Comparison of ENCODE assay signal across 9 mouse cellular contexts in the genomic region with DNA sequence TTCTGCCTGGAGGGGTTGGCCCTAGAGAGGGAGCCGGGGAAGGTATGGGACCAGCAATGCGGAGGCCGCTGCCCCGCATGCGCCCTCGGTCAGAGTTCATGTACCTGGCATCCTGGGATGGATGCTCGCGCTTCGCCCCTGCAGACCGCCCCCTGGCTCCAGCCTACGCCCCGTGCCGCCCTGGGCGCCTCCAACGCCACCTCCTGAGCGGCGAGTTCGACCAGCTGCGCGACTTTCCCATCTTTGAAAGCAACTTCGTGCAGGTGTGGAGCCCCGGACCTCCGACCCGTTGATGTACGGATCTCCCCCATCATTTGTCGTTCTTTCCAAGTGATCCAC. TPM values are rescaled to one million over a fixed set of nuclear protein-coding genes. Genes with fewer than 3 reads are reported as not detected.
DNase-seq lines count a peak whose midpoint lies in the region; ATAC-seq and TF ChIP-seq lines count a peak whose summit lies in the region.
"Had no signal": no experiment of that assay in that cellular context is flagged by ENCODE, and none has a peak within 500 bp of the region (broad histone marks: within the 10 kb centered on the region; RNA-seq: fewer than 3 reads in every experiment).

No protein-coding gene starts in this region.

- TF ChIP-seq CTCF in MEL (IDR thresholded peaks at IDR 0.05 in 2 of 3, conservative IDR thresholded peaks at IDR 0.05 in 1 of 3; ENCODE audit: control insufficient read depth in 1 of 3, insufficient read depth in 1 of 3, low read depth in 2 of 3, low read length in 3 of 3, poor library complexity in 1 of 3, severe bottlenecking in 1 of 3): 0 out of 6 replicates have a peak, but pooled peaks of 1 of the 3 experiments have one; percentile 3
- TF ChIP-seq CTCF in forebrain, postnatal 0 days (IDR thresholded peaks at IDR 0.05; ENCODE audit: low read depth): peak; percentile 30

- peaks cover 15% of the 10 kb centered on the region for H3K4me1 ChIP-seq in heart, embryonic 16.5 days (ENCODE audit: control insufficient read depth, insufficient read depth, low read length)
- H3K4me1 ChIP-seq in MEL (ENCODE audit: control insufficient read depth in 1 of 2, insufficient read depth in 2 of 2, low read length in 2 of 2): peaks cover 0 to 12% of the 10 kb centered on the region in 2 experiments; a peak in 2 of 4 replicates
- peaks cover 17% of the 10 kb centered on the region for H3K4me1 ChIP-seq in forebrain, postnatal 0 days (ENCODE audit: insufficient read depth)

- DNase-seq in heart, adult 8-10 months (ENCODE audit: low spot score): no peak
- DNase-seq in MEL (ENCODE audit: low read depth, low spot score): no peak
- DNase-seq in forebrain, postnatal 0 days: no peak
- no peak for DNase-seq in thymus, postnatal 10 days (ENCODE audit: low spot score in 2 of 2)
- DNase-seq in testis, postnatal 14 days (ENCODE audit: low spot score): no peak
- DNase-seq in gastrocnemius, adult 18-20 months (ENCODE audit: low spot score): no peak

- WGBS in heart, embryonic 16.5 days: under 1% methylated on average over 25 of the region's 26 CpGs
- WGBS in forebrain, postnatal 0 days: under 1% methylated on average over 26 of the region's 26 CpGs

- peak in 1 of 2 experiments; percentile 8; a peak in 1 of 4 replicates for TF ChIP-seq POLR2A in MEL (IDR thresholded peaks at IDR 0.05; ENCODE audit: control insufficient read depth in 1 of 2, insufficient read depth in 1 of 2, low read depth in 1 of 2, low read length in 2 of 2, poor library complexity in 1 of 2)

- H3K27me3 ChIP-seq in heart, embryonic 16.5 days (ENCODE audit: control insufficient read depth, insufficient read depth, low read length): peaks cover 3% of the 10 kb centered on the region; the same call in 1 of the 2 replicates
- H3K27me3 ChIP-seq in MEL (ENCODE audit: control insufficient read depth in 1 of 2, insufficient read depth in 2 of 2, low read length in 2 of 2): no peaks in the 10 kb centered on the region
- no peaks in the 10 kb centered on the region for H3K27me3 ChIP-seq in forebrain, postnatal 0 days (ENCODE audit: insufficient read depth, low read length)

- peak overlapping the region; percentile 72 for H3K4me3 ChIP-seq in heart, embryonic 16.5 days (ENCODE audit: low read length)
- peak overlapping the region; percentile 45 to 72 for H3K4me3 ChIP-seq in MEL (ENCODE audit: control insufficient read depth in 1 of 2, insufficient read depth in 1 of 2, low read depth in 2 of 2, low read length in 2 of 2)
- H3K4me3 ChIP-seq in forebrain, postnatal 0 days (ENCODE audit: low read depth, low read length): peak overlapping the region; percentile 88

- no peak for TF ChIP-seq RAD21 in MEL (IDR thresholded peaks at IDR 0.05; ENCODE audit: low read depth, low read length)

- peak overlapping the region; percentile 76 for H3K4me2 ChIP-seq in heart, embryonic 16.5 days (ENCODE audit: low read depth, low read length)
- peak overlapping the region; percentile 70 for H3K4me2 ChIP-seq in forebrain, postnatal 0 days (ENCODE audit: low read depth)

- H3K27ac ChIP-seq in heart, embryonic 16.5 days (ENCODE audit: low read length): peak overlapping the region; percentile 71
- H3K27ac ChIP-seq in MEL (ENCODE audit: control insufficient read depth, low read depth, low read length): peak overlapping the region; percentile 30; the same call in 1 of the 2 replicates
- H3K27ac ChIP-seq in forebrain, postnatal 0 days (ENCODE audit: low read depth, low read length): peak overlapping the region; percentile 99

- no peaks in the 10 kb centered on the region for H3K9me3 ChIP-seq in heart, embryonic 16.5 days (replicated peaks; ENCODE audit: control insufficient read depth, low read length)
- H3K9me3 ChIP-seq in MEL (replicated peaks; ENCODE audit: insufficient read depth, low read length): no peaks in the 10 kb centered on the region
- H3K9me3 ChIP-seq in forebrain, postnatal 0 days (ENCODE audit: low read length): no peaks in the 10 kb centered on the region

- H3K36me3 ChIP-seq in heart, embryonic 16.5 days (ENCODE audit: control insufficient read depth, insufficient read depth): peaks cover 8% of the 10 kb centered on the region; the same call in 1 of the 2 replicates
- H3K36me3 ChIP-seq in MEL (ENCODE audit: control insufficient read depth in 1 of 2, insufficient read depth in 2 of 2, low read length in 2 of 2): peaks cover 0 to 4% of the 10 kb centered on the region in 2 experiments; a peak in 3 of 4 replicates
- peaks cover 16% of the 10 kb centered on the region for H3K36me3 ChIP-seq in forebrain, postnatal 0 days (ENCODE audit: insufficient read depth)

- peak overlapping the region; percentile 74 for H3K9ac ChIP-seq in heart, embryonic 16.5 days (ENCODE audit: low read length)
- H3K9ac ChIP-seq in MEL (ENCODE audit: control insufficient read depth, low read depth, low read length, poor library complexity, severe bottlenecking): peak overlapping the region; percentile 59
- H3K9ac ChIP-seq in forebrain, postnatal 0 days: peak overlapping the region; percentile 98

- no peak for TF ChIP-seq EP300 in MEL (IDR thresholded peaks at IDR 0.05; ENCODE audit: low read depth in 1 of 2, low read length in 2 of 2)

- peaks cover 15% of the 10 kb centered on the region for H3K79me2 ChIP-seq in MEL (ENCODE audit: control insufficient read depth, insufficient read depth, low read length, poor library complexity)

- ATAC-seq in heart, embryonic 16.5 days (replicated peaks; ENCODE audit: extremely low read depth, insufficient read depth, low FRiP score): no peak
- no peak for ATAC-seq in forebrain, postnatal 0 days
- peak; percentile 43; the same call in 1 of the 2 replicates for ATAC-seq in megakaryocyte-erythroid progenitor cell, adult 5-6 weeks (replicated peaks; ENCODE audit: low FRiP score, low TSS enrichment, poor library complexity, severe bottlenecking)

RNA-seq across cellular contexts. Expression of a gene that starts 0.4 kb away (rescaled TPM):
- 6.8 and 7.6 TPM in 2 replicates for polyA plus RNA-seq in heart, embryonic 16.5 days (2015; fragmentation: Nextera tagmentation; extraction: Ambion mirVana)
- total RNA-seq in heart, adult 8-10 months (2022): 1 to 10 TPM; 2.5 to 6.7 (median 3.3) TPM
- 0.69 and 1.2 TPM in 2 replicates for total RNA-seq in MEL (2012; rRNA removed)
- polyA plus RNA-seq in MEL (2012; ENCODE audit: insufficient read depth in 1 of 2, insufficient read length in 2 of 2, low read depth in 1 of 2, low replicate concordance in 2 of 2, missing spikeins in 1 of 2): 1 to 10 TPM in 1 of 2 experiments, not detected in 1; 2.0 TPM
- 21.1 and 22.0 TPM in 2 replicates for total RNA-seq in forebrain, postnatal 0 days (2014; rRNA removed)
- polyA plus RNA-seq in forebrain, postnatal 0 days (2015; fragmentation: Nextera tagmentation; extraction: Ambion mirVana): 23.1 and 27.2 TPM in 2 replicates
- not detected in 2 replicates for total RNA-seq in megakaryocyte-erythroid progenitor cell, adult 5-6 weeks (2014; fragmentation: Nextera tagmentation)
- total RNA-seq in megakaryocyte-erythroid progenitor cell, adult 5-6 weeks (2017): 0.75 TPM in 1 of 2 replicates, not detected in the other
- 1 to 10 TPM; 3.5 to 5.0 TPM for total RNA-seq in gastrocnemius, adult 18-20 months (2021)
- total RNA-seq: hematopoietic stem cell, adult 5-6 weeks had no signal

RNA-seq across cellular contexts. Expression of a gene that starts 0.4 kb away (rescaled TPM):
- 87.9 and 88.7 TPM in 2 replicates for polyA plus RNA-seq in heart, embryonic 16.5 days (2015; fragmentation: Nextera tagmentation; extraction: Ambion mirVana)
- 10 to 100 TPM; 73.8 to 84.8 (median 83.7) TPM for total RNA-seq in heart, adult 8-10 months (2022)
- total RNA-seq in MEL (2012; rRNA removed): 81.3 and 91.4 TPM in 2 replicates
- 100 to 1,000 TPM in 1 of 2 experiments, not detected in 1; 149 TPM for polyA plus RNA-seq in MEL (2012; ENCODE audit: insufficient read depth in 1 of 2, insufficient read length in 2 of 2, low read depth in 1 of 2, low replicate concordance in 2 of 2, missing spikeins in 1 of 2)
- total RNA-seq in forebrain, postnatal 0 days (2014; rRNA removed): 212 and 238 TPM in 2 replicates
- polyA plus RNA-seq in forebrain, postnatal 0 days (2015; fragmentation: Nextera tagmentation; extraction: Ambion mirVana): 168 and 171 TPM in 2 replicates
- total RNA-seq in megakaryocyte-erythroid progenitor cell, adult 5-6 weeks (2014; fragmentation: Nextera tagmentation): 62.8 and 83.9 TPM in 2 replicates
- total RNA-seq in megakaryocyte-erythroid progenitor cell, adult 5-6 weeks (2017): 30.1 and 31.1 TPM in 2 replicates
- total RNA-seq in gastrocnemius, adult 18-20 months (2021): 10 to 100 TPM; 48.2 to 49.0 TPM

RNA-seq across cellular contexts. Expression of a gene that starts 27.7 kb away (rescaled TPM):
- polyA plus RNA-seq in heart, embryonic 16.5 days (2015; fragmentation: Nextera tagmentation; extraction: Ambion mirVana): 4.5 and 4.6 TPM in 2 replicates
- 10 to 100 TPM; 14.6 to 21.4 (median 17.7) TPM for total RNA-seq in heart, adult 8-10 months (2022)
- total RNA-seq in MEL (2012; rRNA removed): not detected in 2 replicates
- polyA plus RNA-seq in MEL (2012; ENCODE audit: insufficient read depth in 1 of 2, insufficient read length in 2 of 2, low read depth in 1 of 2, low replicate concordance in 2 of 2, missing spikeins in 1 of 2): not detected
- total RNA-seq in forebrain, postnatal 0 days (2014; rRNA removed): 0.15 and 0.33 TPM in 2 replicates
- polyA plus RNA-seq in forebrain, postnatal 0 days (2015; fragmentation: Nextera tagmentation; extraction: Ambion mirVana): 0.15 and 0.29 TPM in 2 replicates
- total RNA-seq in megakaryocyte-erythroid progenitor cell, adult 5-6 weeks (2014; fragmentation: Nextera tagmentation): 0.48 TPM in 1 of 2 replicates, not detected in the other
- total RNA-seq in megakaryocyte-erythroid progenitor cell, adult 5-6 weeks (2017): not detected in 2 replicates
- 1,000 to 10,000 TPM; 4,330 to 4,768 TPM for total RNA-seq in gastrocnemius, adult 18-20 months (2021)
- total RNA-seq: hematopoietic stem cell, adult 5-6 weeks had no signal

RNA-seq across cellular contexts. Expression of a gene that starts 29.0 kb away (rescaled TPM):
- polyA plus RNA-seq in heart, embryonic 16.5 days (2015; fragmentation: Nextera tagmentation; extraction: Ambion mirVana): 157 and 169 TPM in 2 replicates
- total RNA-seq in heart, adult 8-10 months (2022): 100 to 1,000 TPM; 109 to 130 (median 125) TPM
- 58.4 and 95.5 TPM in 2 replicates for total RNA-seq in MEL (2012; rRNA removed)
- 100 to 1,000 TPM in 1 of 2 experiments, not detected in 1; 141 TPM for polyA plus RNA-seq in MEL (2012; ENCODE audit: insufficient read depth in 1 of 2, insufficient read length in 2 of 2, low read depth in 1 of 2, low replicate concordance in 2 of 2, missing spikeins in 1 of 2)
- total RNA-seq in forebrain, postnatal 0 days (2014; rRNA removed): 27.6 and 39.3 TPM in 2 replicates
- 28.6 and 31.7 TPM in 2 replicates for polyA plus RNA-seq in forebrain, postnatal 0 days (2015; fragmentation: Nextera tagmentation; extraction: Ambion mirVana)
- 73.4 and 96.5 TPM in 2 replicates for total RNA-seq in megakaryocyte-erythroid progenitor cell, adult 5-6 weeks (2014; fragmentation: Nextera tagmentation)
- 25.0 and 30.6 TPM in 2 replicates for total RNA-seq in megakaryocyte-erythroid progenitor cell, adult 5-6 weeks (2017)
- total RNA-seq in gastrocnemius, adult 18-20 months (2021): 10 to 100 TPM; 49.8 to 49.9 TPM

RNA-seq across cellular contexts. Expression of a gene that starts 31.5 kb away (rescaled TPM):
- polyA plus RNA-seq in heart, embryonic 16.5 days (2015; fragmentation: Nextera tagmentation; extraction: Ambion mirVana): 0.62 and 1.2 TPM in 2 replicates
- total RNA-seq in heart, adult 8-10 months (2022): 1 to 10 TPM in 1 of 4 experiments, under 1 TPM in 1, not detected in 2; 0.79 to 1.5 TPM
- total RNA-seq in MEL (2012; rRNA removed): not detected in 2 replicates
- polyA plus RNA-seq in MEL (2012; ENCODE audit: insufficient read depth in 1 of 2, insufficient read length in 2 of 2, low read depth in 1 of 2, low replicate concordance in 2 of 2, missing spikeins in 1 of 2): under 1 TPM in 1 of 2 experiments, not detected in 1; 0.89 TPM
- total RNA-seq in forebrain, postnatal 0 days (2014; rRNA removed): 4.4 and 20.3 TPM in 2 replicates
- polyA plus RNA-seq in forebrain, postnatal 0 days (2015; fragmentation: Nextera tagmentation; extraction: Ambion mirVana): 1.6 and 2.2 TPM in 2 replicates
- total RNA-seq in megakaryocyte-erythroid progenitor cell, adult 5-6 weeks (2014; fragmentation: Nextera tagmentation): not detected in 2 replicates
- total RNA-seq in megakaryocyte-erythroid progenitor cell, adult 5-6 weeks (2017): not detected in 2 replicates
- total RNA-seq in gastrocnemius, adult 18-20 months (2021): not detected
- total RNA-seq: hematopoietic stem cell, adult 5-6 weeks had no signal

Comparison
In these comparisons a context has a peak if more than half of its experiments do, and no peak if none do; other contexts are left out.
1. H3K27ac ChIP-seq: peak in every context shown above with its lines; median percentile 99 in forebrain, postnatal 0 days; 71 in heart, embryonic 16.5 days; 30 in MEL.
2. RNA of a gene that starts 27.7 kb away (total RNA-seq): 4,330 to 4,768 TPM in gastrocnemius, adult 18-20 months; 14.6 to 21.4 TPM in heart, adult 8-10 months, 0.48 TPM in megakaryocyte-erythroid progenitor cell, adult 5-6 weeks, 0.15 to 0.33 TPM in forebrain, postnatal 0 days and not detected in MEL; every median in the first group is over 100 times any median in the second.
3. Peak in every context shown above with its lines, with median percentiles within 50 percentile points of each other: H3K4me3 ChIP-seq and H3K9ac ChIP-seq.